Mouse (Mus musculus) ES-Bruce4 (cell line): Measurements from ENCODE around the gene Tcf7l1.

ENCODE experiments used
- CTCF ChIP-seq: IDR thresholded peaks from one replicate; pipeline ENCODE4 v1.8.1; 2011; ENCODE audit warnings: low read depth, low read length
- EP300 ChIP-seq: IDR thresholded peaks from 2 replicates; pipeline ENCODE4 v1.6.1; 2011; ENCODE audit warnings: low read depth, low read length; ENCODE audit not compliant: insufficient read depth
- POLR2A ChIP-seq: IDR thresholded peaks from one replicate; pipeline ENCODE4 v1.8.1; 2011; ENCODE audit warnings: low read length; ENCODE audit not compliant: insufficient read depth

GRCm38 (mm10) chr6:72641218-72641954, 147.7 kb downstream of the Tcf7l1 start:
- TF ChIP-seq CTCF (no peak), EP300 (no peak), POLR2A (no peak)
